Mouse (Mus musculus) heart, embryonic 13.5 days (tissue): ENCODE results near the gene Ncbp3. TPM values are rescaled to one million over a fixed set of nuclear protein-coding genes. Genes with fewer than 3 reads are reported as not detected.

ENCODE experiments used
- ATAC-seq: fragments of 200-750 bp; cut with Nextera tagmentation; 2 replicates; pipeline ENCODE4 v1.8.0; 2017; ENCODE audit warnings: moderate TSS enrichment; ENCODE audit not compliant: insufficient number of reproducible peaks, low FRiP score, low TSS enrichment; ENCODE audit errors: extremely low read depth
- H3K27ac ChIP-seq: fragments of 300-500 bp; sonication (generic); replicated peaks from 2 replicates; pipeline ENCODE4 v1.5.1; 2015; ENCODE audit warnings: moderate library complexity, mild to moderate bottlenecking, inconsistent platforms
- H3K27me3 ChIP-seq: fragments of 300-500 bp; sonication (generic); replicated peaks from 2 replicates; pipeline ENCODE4 v1.6.1; 2015; ENCODE audit warnings: mild to moderate bottlenecking, inconsistent platforms
- H3K36me3 ChIP-seq: fragments of 300-500 bp; sonication (generic); 2 replicates; pipeline ENCODE4 v1.6.1; 2015; ENCODE audit warnings: mild to moderate bottlenecking, inconsistent platforms
- H3K4me1 ChIP-seq: fragments of 300-500 bp; sonication (generic); 2 replicates; pipeline ENCODE4 v1.6.1; 2015; ENCODE audit warnings: inconsistent platforms
- H3K4me2 ChIP-seq: fragments of 300-500 bp; sonication (generic); 2 replicates; pipeline ENCODE4 v1.6.1; 2015; ENCODE audit warnings: inconsistent platforms, mild to moderate bottlenecking, moderate library complexity
- H3K4me3 ChIP-seq: fragments of 300-500 bp; sonication (generic); 2 replicates; pipeline ENCODE4 v1.5.1; 2015; ENCODE audit warnings: moderate library complexity, mild to moderate bottlenecking, inconsistent platforms
- H3K9ac ChIP-seq: fragments of 300-500 bp; sonication (generic); 2 replicates; pipeline ENCODE4 v1.6.1; 2015; ENCODE audit warnings: inconsistent platforms, mild to moderate bottlenecking, moderate library complexity
- H3K9me3 ChIP-seq: fragments of 300-500 bp; sonication (generic); 2 replicates; pipeline ENCODE4 v1.6.1; 2016; ENCODE audit warnings: inconsistent platforms
- WGBS: fragments of 180-500 bp; shearing (Covaris S2); methylation state at CpG from one replicate; pipeline ENCODE4 v1.1.7; 2015; ENCODE audit warnings: mixed read lengths; 5-methylcytosine and 5-hydroxymethylcytosine counted together
- polyA plus RNA-seq: library from polyadenylated mRNA; unstranded; fragments of >200 nt; fragmentation: Nextera tagmentation; extraction: Ambion mirVana; gene quantifications from 2 replicates; pipeline ENCODE4 v1.2.1, GENCODE M21; 2015

Ncbp3 gene
- polyA plus RNA-seq, 1 experiment from 2014 or later = 9.9 TPM

DNA sequence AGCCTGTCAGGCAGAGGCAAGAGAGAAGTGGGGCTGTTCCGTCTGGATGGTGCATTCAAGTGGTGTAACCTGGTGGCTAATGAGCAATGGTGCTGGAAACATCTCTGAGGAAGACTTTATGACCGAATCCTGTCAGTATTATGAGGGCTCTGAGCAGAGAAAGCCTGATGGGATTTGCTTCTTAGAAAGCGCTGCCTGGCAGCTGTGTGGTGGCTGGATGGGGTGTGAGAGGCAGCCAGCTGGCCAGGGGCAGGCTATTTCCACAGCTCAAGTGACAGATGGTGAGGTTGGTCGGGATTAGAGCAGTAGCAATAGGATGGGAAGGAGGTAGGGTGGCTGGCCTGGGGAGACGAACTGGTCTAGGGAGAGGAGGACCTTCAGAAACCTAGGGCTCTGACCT lies 16.0 kb upstream of the Ncbp3 start:
- H3K9ac ChIP-seq = peak overlapping the region; percentile 76; the same call in 1 of the 2 replicates

DNA sequence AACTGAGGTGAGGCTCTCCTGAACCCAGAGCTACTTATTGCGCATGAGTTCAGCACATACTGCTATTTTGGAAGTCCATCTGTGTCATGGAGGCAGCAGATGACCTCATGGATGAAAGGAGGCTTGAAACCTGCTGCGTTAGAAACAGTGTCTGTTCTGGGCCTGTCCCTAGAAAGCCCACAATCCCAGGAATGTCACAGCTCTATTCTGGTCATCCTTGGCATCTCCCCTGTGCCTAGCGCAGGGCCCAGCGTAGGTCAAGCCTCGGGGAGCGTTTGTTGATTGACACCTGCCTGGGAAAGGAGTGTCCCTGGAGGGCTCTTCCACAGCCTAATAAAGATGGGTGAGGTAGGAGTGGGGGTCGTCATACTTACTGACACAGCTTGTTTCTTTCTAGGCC lies 11.5 kb upstream of the Ncbp3 start:
- Histone ChIP-seq H3K4me3 (no peak overlapping the region), H3K9me3 (no peaks in the 10 kb centered on the region), H3K4me1 (peaks cover 20% of the 10 kb centered on the region), H3K27me3 (peaks cover 8% of the 10 kb centered on the region; the same call in 1 of the 2 replicates), H3K4me2 (no peak overlapping the region), H3K27ac (no peak overlapping the region; the same call in 1 of the 2 replicates), H3K36me3 (no peaks in the 10 kb centered on the region), H3K9ac (peak overlapping the region; percentile 14; the same call in 1 of the 2 replicates)
- 48% methylated on average over 7 of the region's 7 CpGs for WGBS
- ATAC-seq = no peak

More for the DNA sequence above, 16.0 kb upstream of the Ncbp3 start:
- 70% methylated on average over 5 of the region's 5 CpGs for WGBS
- peaks cover 24% of the 10 kb centered on the region for H3K4me1 ChIP-seq
- no peak for ATAC-seq
- no peaks in the 10 kb centered on the region for H3K9me3 ChIP-seq
- no peak overlapping the region for H3K27ac ChIP-seq
- H3K36me3 ChIP-seq = no peaks in the 10 kb centered on the region
- H3K4me2 ChIP-seq = peak overlapping the region; percentile 76
- H3K27me3 ChIP-seq = peaks cover 8% of the 10 kb centered on the region; the same call in 1 of the 2 replicates
- no peak overlapping the region for H3K4me3 ChIP-seq

DNA sequence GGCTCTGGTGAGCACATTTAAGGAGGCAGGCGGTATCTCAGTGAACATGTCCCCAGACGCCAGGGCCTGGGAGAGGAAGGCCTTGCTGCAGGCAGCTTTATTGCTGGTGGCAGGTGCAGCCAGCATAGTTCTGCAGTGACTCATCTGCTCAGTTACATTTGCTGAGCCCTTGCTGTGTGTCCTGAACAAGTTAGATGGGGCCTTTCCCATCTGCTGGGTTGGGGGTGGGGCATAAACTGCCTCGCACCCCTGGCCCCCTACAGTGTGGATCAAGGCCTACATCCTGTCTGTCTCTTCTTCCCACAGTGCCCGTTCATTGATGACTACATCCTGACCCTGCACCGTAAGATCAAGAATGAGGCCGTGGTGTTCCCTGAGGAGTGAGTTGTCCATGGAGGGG lies 10.7 kb upstream of the Ncbp3 start:
- Histone ChIP-seq H3K4me1 (peaks cover 16% of the 10 kb centered on the region), H3K27ac (no peak overlapping the region), H3K4me3 (no peak overlapping the region), H3K27me3 (peaks cover 6% of the 10 kb centered on the region; the same call in 1 of the 2 replicates), H3K36me3 (no peaks in the 10 kb centered on the region), H3K4me2 (no peak overlapping the region), H3K9me3 (no peaks in the 10 kb centered on the region), H3K9ac (peak overlapping the region; percentile 37; the same call in 1 of the 2 replicates)
- ATAC-seq = peak; percentile 12; the same call in 1 of the 2 replicates
- WGBS = 44% methylated on average over 6 of the region's 6 CpGs

DNA sequence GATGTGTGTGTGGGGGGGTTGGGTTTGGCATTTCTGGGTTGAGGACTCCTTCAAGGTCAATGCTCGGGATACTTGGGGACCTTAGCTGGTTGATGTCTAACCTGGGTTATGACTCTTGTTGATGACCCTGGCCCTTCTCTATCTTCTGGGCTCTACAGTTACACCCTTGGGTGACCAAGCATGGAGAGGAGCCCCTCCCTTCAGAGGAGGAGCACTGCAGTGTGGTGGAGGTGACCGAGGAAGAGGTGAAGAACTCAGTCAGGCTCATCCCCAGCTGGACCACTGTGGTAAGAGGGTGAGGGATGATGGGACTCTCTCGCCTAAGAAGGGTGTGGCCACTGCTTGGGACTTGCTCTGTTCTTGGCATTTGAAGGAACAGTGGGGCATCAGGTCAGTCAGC lies 9.9 kb upstream of the Ncbp3 start:
- Histone ChIP-seq H3K27me3 (0 out of 2 replicates have a peak, but pooled peaks cover 3% of the 10 kb centered on the region), H3K4me2 (no peak overlapping the region), H3K36me3 (no peaks in the 10 kb centered on the region), H3K4me1 (peaks cover 16% of the 10 kb centered on the region), H3K9me3 (no peaks in the 10 kb centered on the region), H3K4me3 (no peak overlapping the region), H3K27ac (no peak overlapping the region), H3K9ac (no peak overlapping the region)
- ATAC-seq = no peak
- WGBS = 76% methylated on average over 3 of the region's 3 CpGs

DNA sequence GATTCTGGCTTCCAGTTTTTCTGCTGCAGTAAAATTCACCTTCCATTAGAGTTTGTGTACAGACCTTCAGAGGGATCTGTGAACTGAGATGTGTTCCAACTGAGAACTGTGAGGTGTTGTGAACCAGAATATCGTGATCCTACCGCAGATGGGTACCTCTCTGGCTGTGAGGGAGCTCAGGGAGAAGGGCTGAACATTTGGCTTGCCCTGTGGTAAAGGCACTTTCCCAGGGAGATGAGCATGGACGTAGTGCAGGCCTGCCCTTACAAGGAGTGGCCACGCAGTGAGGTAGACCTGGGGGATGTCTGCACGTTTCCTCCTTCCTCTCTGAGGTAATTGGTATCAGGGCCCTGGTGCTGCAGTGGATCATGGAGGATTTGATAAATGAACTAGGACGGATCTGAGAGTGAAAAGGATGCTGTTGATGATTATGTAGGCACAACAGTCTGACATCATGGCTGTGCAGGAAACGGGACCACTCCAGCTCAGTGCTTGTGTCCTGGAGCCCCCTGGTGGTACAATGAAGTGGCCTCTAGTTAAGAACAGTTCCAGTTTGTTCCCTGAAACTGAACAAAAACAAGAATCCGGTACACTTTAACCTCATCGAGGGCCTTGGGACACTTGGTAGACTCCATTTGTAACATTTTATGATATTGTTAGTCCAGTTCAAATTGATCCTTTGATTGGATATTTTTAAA lies 8.3 kb upstream of the Ncbp3 start:
- Histone ChIP-seq H3K36me3 (no peaks in the 10 kb centered on the region), H3K4me1 (peaks cover 16% of the 10 kb centered on the region), H3K9ac (no peak overlapping the region), H3K4me2 (no peak overlapping the region), H3K27ac (no peak overlapping the region), H3K27me3 (no peaks in the 10 kb centered on the region), H3K9me3 (no peaks in the 10 kb centered on the region), H3K4me3 (no peak overlapping the region)
- ATAC-seq = no peak
- 54% methylated on average over 9 of the region's 9 CpGs for WGBS

DNA sequence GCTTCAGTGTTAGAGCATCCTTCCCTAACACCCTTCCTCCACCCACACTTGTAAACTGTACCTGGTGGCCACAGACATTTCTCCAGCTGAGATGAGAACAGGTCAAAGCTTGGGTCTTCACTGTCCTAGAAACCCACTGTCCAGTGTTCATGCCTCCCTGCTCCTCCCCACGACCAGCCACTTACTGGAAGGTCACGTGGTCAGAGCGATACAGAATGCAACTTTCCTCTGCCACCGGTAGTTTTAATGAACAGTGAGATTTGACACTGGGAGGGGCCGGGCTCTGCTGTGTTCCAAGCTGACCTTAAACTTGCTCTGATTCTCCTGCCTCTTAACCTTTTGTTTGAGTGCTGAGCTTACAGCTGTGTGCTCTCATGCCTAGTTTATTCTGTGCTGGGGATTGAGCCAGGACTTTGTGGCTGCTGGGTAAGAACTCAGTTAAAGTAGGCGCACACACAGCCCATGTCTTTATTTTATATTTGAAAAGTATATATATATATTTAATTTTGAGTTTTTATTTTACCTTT lies 3.3 kb upstream of the Ncbp3 start:
- no peak overlapping the region for H3K9ac ChIP-seq
- 37% methylated on average over 6 of the region's 6 CpGs for WGBS

DNA sequence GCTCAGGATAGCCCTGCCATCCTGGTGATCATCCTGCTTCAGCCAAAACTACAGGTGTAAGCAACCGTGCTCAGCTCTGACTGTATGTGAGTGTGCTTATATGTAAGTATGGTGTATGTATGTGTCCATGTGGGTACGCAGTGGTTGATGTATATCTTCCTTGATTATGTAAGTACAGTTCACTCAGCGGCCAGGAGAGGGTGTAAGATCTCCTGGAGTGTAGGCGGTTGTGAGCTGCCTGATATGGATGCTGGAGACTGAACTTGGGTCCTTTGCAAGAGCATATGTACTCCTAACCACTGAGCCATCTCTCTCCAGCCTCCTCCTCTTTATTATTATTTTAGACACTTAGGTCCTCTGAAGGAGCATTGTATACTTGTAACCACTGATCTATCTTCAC lies 2.8 kb upstream of the Ncbp3 start:
- Histone ChIP-seq H3K9me3 (no peaks in the 10 kb centered on the region), H3K4me2 (no peak overlapping the region), H3K36me3 (peaks cover 1% of the 10 kb centered on the region), H3K4me3 (no peak overlapping the region), H3K27me3 (no peaks in the 10 kb centered on the region), H3K27ac (no peak overlapping the region), H3K9ac (no peak overlapping the region), H3K4me1 (peaks cover 19% of the 10 kb centered on the region)
- WGBS = 66% methylated on average over 4 of the region's 4 CpGs
- no peak for ATAC-seq

More for the DNA sequence above, 3.3 kb upstream of the Ncbp3 start:
- ATAC-seq = no peak
- no peaks in the 10 kb centered on the region for H3K36me3 ChIP-seq
- H3K4me1 ChIP-seq = peaks cover 15% of the 10 kb centered on the region
- no peaks in the 10 kb centered on the region for H3K27me3 ChIP-seq
- H3K4me3 ChIP-seq = no peak overlapping the region
- no peak overlapping the region for H3K4me2 ChIP-seq
- H3K9me3 ChIP-seq = no peaks in the 10 kb centered on the region
- H3K27ac ChIP-seq = no peak overlapping the region

DNA sequence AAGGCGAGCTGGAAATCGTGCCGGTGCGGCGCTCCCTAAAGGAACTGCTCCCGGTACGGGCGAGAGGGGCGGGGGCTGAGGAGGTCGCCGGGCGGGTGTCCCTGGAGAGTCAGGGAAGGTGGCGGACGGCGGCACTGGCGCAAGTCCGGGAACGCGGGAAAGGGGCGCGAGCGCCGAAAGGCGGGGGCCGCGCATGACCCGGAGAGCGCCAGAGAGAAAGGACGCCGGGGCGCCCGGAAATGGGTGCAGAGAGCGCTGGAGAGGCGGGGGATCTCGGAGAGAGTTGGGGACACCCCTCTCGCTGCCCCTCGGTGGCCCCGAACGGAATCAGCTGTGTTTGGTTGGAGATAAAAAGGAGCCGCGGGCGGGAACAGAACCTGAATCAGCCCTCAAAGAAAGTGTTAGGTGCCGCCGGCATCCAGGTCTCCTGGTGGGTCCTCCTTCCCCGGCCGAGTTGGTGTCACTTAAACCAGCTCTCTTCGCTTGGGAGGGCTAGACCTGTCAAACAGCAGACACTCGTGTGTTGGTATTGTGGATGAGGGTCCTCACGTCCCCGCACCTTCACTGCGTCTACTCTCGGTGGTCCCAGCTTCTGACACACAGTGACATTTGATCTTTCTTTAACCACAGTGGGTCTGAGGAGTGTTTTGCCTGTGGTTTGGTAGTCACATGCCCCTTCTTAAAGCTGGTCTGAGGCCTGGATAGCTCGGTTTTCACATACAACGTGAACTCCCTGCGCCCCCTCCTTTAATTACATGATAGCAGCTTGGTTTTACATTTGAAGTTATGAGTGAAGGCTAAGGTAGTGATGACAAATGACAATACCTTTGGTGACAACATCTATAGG lies 670 bp downstream of the Ncbp3 start:
- H3K27ac ChIP-seq = peak overlapping the region; percentile 94
- H3K9ac ChIP-seq = peak overlapping the region; percentile 98
- H3K9me3 ChIP-seq = no peaks in the 10 kb centered on the region
- peaks cover 27% of the 10 kb centered on the region for H3K4me1 ChIP-seq
- 1% methylated on average over 55 of the region's 55 CpGs for WGBS
- peak overlapping the region; percentile 96 for H3K4me3 ChIP-seq
- peaks cover 31% of the 10 kb centered on the region for H3K36me3 ChIP-seq
- H3K4me2 ChIP-seq = peak overlapping the region; percentile 93
- peak; percentile 69 for ATAC-seq
- no peaks in the 10 kb centered on the region for H3K27me3 ChIP-seq

DNA sequence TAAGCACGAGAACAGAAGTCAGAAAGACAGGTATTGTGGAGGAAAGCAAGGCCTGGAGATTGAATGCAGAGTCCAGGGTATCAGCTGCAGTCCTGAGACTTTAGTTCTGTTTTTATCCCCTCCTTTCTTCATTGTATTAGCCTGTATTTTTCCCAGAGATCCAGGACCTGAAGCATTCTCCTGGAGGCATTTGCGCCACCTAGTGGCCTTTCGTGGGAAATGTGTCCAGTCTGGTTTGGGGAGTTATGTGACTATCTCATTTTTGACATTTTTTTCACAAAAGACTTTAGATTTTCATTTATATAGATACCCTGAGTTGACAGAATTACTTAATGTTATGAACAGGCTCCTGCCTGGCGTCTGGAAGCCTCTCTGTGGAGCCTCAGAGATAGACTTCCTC lies 1.8 kb downstream of the Ncbp3 start:
- peak overlapping the region; percentile 94 for H3K27ac ChIP-seq
- no peaks in the 10 kb centered on the region for H3K9me3 ChIP-seq
- peaks cover 27% of the 10 kb centered on the region for H3K4me1 ChIP-seq
- no peak for ATAC-seq
- H3K36me3 ChIP-seq = peaks cover 42% of the 10 kb centered on the region
- peak overlapping the region; percentile 96 for H3K4me3 ChIP-seq
- H3K27me3 ChIP-seq = no peaks in the 10 kb centered on the region
- H3K9ac ChIP-seq = peak overlapping the region; percentile 98
- H3K4me2 ChIP-seq = peak overlapping the region; percentile 93
- 2% methylated on average over 4 of the region's 4 CpGs for WGBS

DNA sequence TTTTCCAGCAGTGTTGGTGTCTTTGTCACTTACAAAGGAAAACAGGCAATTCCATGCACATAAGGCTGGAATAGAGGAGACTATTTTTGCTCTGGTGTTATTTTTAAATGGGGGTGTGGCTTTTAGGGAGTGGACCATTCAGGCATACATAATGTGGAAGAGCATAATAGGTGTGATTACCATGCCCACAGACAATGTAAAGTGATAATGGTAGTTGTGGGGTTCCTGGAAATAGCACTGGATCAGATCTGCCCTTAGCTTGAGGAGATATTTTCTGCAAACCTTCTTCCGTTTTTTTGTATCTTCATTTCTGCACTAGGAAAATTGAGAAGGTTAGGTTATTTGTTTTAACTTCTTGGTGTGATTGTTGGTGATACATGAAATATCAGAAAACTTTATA lies 5.2 kb downstream of the Ncbp3 start:
- H3K36me3 ChIP-seq = peaks cover 76% of the 10 kb centered on the region
- H3K27ac ChIP-seq = no peak overlapping the region; the same call in 1 of the 2 replicates
- H3K4me2 ChIP-seq = no peak overlapping the region
- ATAC-seq = no peak
- H3K4me1 ChIP-seq = peaks cover 33% of the 10 kb centered on the region
- H3K9ac ChIP-seq = peak overlapping the region; percentile 15; the same call in 1 of the 2 replicates
- WGBS = 70% methylated on average over 1 of the region's 1 CpGs
- H3K9me3 ChIP-seq = no peaks in the 10 kb centered on the region
- no peaks in the 10 kb centered on the region for H3K27me3 ChIP-seq
- no peak overlapping the region for H3K4me3 ChIP-seq

DNA sequence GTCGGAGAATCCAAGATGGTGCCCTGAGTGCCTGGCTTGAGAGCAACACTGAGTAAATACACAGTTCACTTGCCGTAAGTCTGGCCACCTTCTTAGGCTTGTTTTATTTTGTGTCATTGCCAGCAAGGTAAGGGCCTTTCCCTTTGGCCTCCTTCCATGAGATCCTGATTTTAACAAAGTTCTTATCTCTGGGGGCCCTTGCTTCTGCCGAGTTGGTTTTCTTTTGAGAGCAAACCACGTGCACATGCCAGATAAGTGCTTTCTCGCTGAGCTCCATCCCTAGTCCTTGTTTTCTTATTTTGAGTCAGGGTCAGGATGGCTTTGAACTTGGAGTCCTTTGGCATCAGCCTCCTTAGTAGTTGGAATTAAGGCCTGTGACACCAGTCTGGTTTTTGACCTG lies 10.1 kb downstream of the Ncbp3 start:
- Histone ChIP-seq H3K27me3 (no peaks in the 10 kb centered on the region), H3K4me2 (no peak overlapping the region), H3K36me3 (peaks cover 88% of the 10 kb centered on the region), H3K4me3 (no peak overlapping the region), H3K9me3 (no peaks in the 10 kb centered on the region), H3K4me1 (peaks cover 30% of the 10 kb centered on the region), H3K9ac (no peak overlapping the region), H3K27ac (no peak overlapping the region)
- ATAC-seq = no peak
- WGBS = 48% methylated on average over 5 of the region's 5 CpGs
